Mouse (Mus musculus) stomach, embryonic 15.5 days (tissue): Measurements from ENCODE around the gene Unc93b1. TPM values are rescaled to one million over a fixed set of nuclear protein-coding genes. Genes with fewer than 3 reads are reported as not detected.

Experiments used
- ATAC-seq: fragments of 200-750 bp; cut with Nextera tagmentation; 2 replicates; pipeline ENCODE4 v1.8.0; 2017; ENCODE audit warnings: low read depth, moderate number of reproducible peaks, moderate TSS enrichment; ENCODE audit not compliant: insufficient read depth, low FRiP score
- H3K27ac ChIP-seq: fragments of 300-500 bp; sonication (generic); 2 replicates; pipeline ENCODE4 v1.5.1; 2015; ENCODE audit warnings: mild to moderate bottlenecking, inconsistent platforms
- H3K27me3 ChIP-seq: fragments of 300-500 bp; sonication (generic); replicated peaks from 2 replicates; pipeline ENCODE4 v1.6.1; 2015; ENCODE audit warnings: inconsistent platforms
- H3K36me3 ChIP-seq: fragments of 300-500 bp; sonication (generic); 2 replicates; pipeline ENCODE4 v1.6.1; 2015; ENCODE audit warnings: inconsistent platforms
- H3K4me1 ChIP-seq: fragments of 300-500 bp; sonication (generic); 2 replicates; pipeline ENCODE4 v1.6.1; 2015; ENCODE audit warnings: inconsistent platforms
- H3K4me2 ChIP-seq: fragments of 300-500 bp; sonication (generic); 2 replicates; pipeline ENCODE4 v1.6.1; 2015; ENCODE audit warnings: mild to moderate bottlenecking, inconsistent platforms
- H3K4me3 ChIP-seq: fragments of 300-500 bp; sonication (generic); replicated peaks from 2 replicates; pipeline ENCODE4 v1.5.1; 2015; ENCODE audit warnings: inconsistent platforms
- H3K9ac ChIP-seq: fragments of 300-500 bp; sonication (generic); 2 replicates; pipeline ENCODE4 v1.6.1; 2015; ENCODE audit warnings: inconsistent platforms
- H3K9me3 ChIP-seq: fragments of 300-500 bp; sonication (generic); 2 replicates; pipeline ENCODE4 v1.6.1; 2016; ENCODE audit warnings: inconsistent platforms
- WGBS: fragments of 180-500 bp; shearing (Covaris S2); methylation state at CpG from one replicate; pipeline ENCODE4 v1.1.7; 2015; 5-methylcytosine and 5-hydroxymethylcytosine counted together
- polyA plus RNA-seq: library from polyadenylated mRNA; unstranded; fragments of >200 nt; fragmentation: Nextera tagmentation; extraction: Ambion mirVana; gene quantifications from 2 replicates; pipeline ENCODE4 v1.2.1, GENCODE M21; 2015

Unc93b1 gene
- polyA plus RNA-seq: 21.4 and 22.2 TPM in 2 replicates

- H3K4me1 ChIP-seq: peaks cover 20% of the 10 kb centered on the region
- peak within 1 kb of the TSS; percentile 91 for H3K4me2 ChIP-seq
- H3K36me3 ChIP-seq: no peaks in the 10 kb centered on the region
- H3K9me3 ChIP-seq: no peaks in the 10 kb centered on the region
- WGBS: 7% methylated on average over 42 of the region's 42 CpGs
- peak within 1 kb of the TSS; percentile 51 for H3K4me3 ChIP-seq
- 0 out of 2 replicates have a peak within 1 kb of the TSS, but pooled peaks have one; percentile 31 for H3K27ac ChIP-seq
- H3K27me3 ChIP-seq: no peaks in the 10 kb centered on the region
- H3K9ac ChIP-seq: peak within 1 kb of the TSS; percentile 38
- peak; percentile 80 for ATAC-seq
Observed at GRCm38 (mm10) chr19:3935032-3935895, at the start of gene Unc93b1. Unc93b1 (plus strand) TSS chr19:3935186.

DNA sequence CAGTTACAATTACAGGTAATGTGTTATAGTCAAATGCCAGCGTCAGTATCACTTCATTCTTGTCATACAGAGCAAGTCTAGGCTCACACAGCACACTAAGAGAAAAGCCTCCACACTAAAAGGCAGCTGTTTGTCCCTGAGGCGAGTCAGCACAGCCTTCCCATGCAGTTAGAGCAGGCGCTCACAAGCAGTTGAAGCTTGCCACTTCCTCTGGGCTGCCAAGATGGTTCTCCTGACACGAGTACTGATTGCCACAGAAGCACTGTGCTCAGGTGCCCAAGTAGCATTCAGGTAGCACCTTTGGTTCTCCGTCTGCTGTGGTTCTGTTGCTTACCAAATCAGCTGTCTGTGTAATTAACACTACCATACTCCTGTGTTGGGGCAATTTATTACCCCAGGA lies 45.9 kb upstream of the Unc93b1 start:
- no peaks in the 10 kb centered on the region for H3K27me3 ChIP-seq
- no peak overlapping the region for H3K4me2 ChIP-seq
- H3K27ac ChIP-seq: no peak overlapping the region
- H3K36me3 ChIP-seq: peaks cover 25% of the 10 kb centered on the region
- no peak overlapping the region for H3K4me3 ChIP-seq
- ATAC-seq: no peak
- no peaks in the 10 kb centered on the region for H3K9me3 ChIP-seq
- WGBS: 88% methylated on average over 5 of the region's 5 CpGs
- no peak overlapping the region for H3K9ac ChIP-seq
- H3K4me1 ChIP-seq: no peaks in the 10 kb centered on the region

DNA sequence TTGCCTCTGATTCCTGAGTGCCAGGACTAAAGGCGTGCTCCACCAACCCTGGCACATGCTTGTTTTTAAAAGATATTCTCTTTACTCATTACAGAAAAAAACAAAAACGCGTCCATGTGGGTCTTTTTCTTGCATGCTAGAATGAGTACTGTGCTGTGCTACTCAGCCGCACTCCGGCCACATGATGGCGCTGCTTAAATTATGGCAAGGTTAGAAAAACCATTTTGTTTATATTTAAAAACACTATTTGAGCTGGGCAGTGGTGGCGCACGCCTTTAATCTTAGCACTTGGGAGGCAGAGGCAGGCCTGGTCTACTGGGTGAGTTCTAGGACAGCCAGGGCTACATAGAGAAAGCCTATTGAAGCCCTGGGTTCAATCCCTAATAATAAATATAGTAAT lies 44.8 kb upstream of the Unc93b1 start:
- no peak overlapping the region for H3K9ac ChIP-seq
- H3K36me3 ChIP-seq: peaks cover 27% of the 10 kb centered on the region
- no peaks in the 10 kb centered on the region for H3K27me3 ChIP-seq
- H3K4me1 ChIP-seq: no peaks in the 10 kb centered on the region
- no peak overlapping the region for H3K4me3 ChIP-seq
- H3K9me3 ChIP-seq: no peaks in the 10 kb centered on the region
- WGBS: 76% methylated on average over 8 of the region's 8 CpGs
- H3K4me2 ChIP-seq: no peak overlapping the region
- no peak overlapping the region for H3K27ac ChIP-seq
- no peak for ATAC-seq

GRCm38 (mm10) chr19:3893545-3894116 lies 41.4 kb upstream of the Unc93b1 start:
- ATAC-seq: no peak
- Histone ChIP-seq H3K4me1 (no peaks in the 10 kb centered on the region), H3K27me3 (no peaks in the 10 kb centered on the region), H3K4me3 (no peak overlapping the region), H3K36me3 (peaks cover 37% of the 10 kb centered on the region), H3K9ac (no peak overlapping the region), H3K27ac (no peak overlapping the region), H3K4me2 (no peak overlapping the region), H3K9me3 (no peaks in the 10 kb centered on the region)
- WGBS: 84% methylated on average over 4 of the region's 4 CpGs

- no peak overlapping the region for H3K9ac ChIP-seq
- H3K9me3 ChIP-seq: no peaks in the 10 kb centered on the region
- no peak overlapping the region for H3K27ac ChIP-seq
- no peak for ATAC-seq
- no peak overlapping the region for H3K4me2 ChIP-seq
- H3K4me3 ChIP-seq: no peak overlapping the region
- peaks cover 33% of the 10 kb centered on the region for H3K36me3 ChIP-seq
- H3K4me1 ChIP-seq: no peaks in the 10 kb centered on the region
- H3K27me3 ChIP-seq: no peaks in the 10 kb centered on the region
- WGBS: 81% methylated on average over 2 of the region's 2 CpGs
Observed at GRCm38 (mm10) chr19:3894294-3894693, 40.7 kb upstream of the Unc93b1 start.

DNA sequence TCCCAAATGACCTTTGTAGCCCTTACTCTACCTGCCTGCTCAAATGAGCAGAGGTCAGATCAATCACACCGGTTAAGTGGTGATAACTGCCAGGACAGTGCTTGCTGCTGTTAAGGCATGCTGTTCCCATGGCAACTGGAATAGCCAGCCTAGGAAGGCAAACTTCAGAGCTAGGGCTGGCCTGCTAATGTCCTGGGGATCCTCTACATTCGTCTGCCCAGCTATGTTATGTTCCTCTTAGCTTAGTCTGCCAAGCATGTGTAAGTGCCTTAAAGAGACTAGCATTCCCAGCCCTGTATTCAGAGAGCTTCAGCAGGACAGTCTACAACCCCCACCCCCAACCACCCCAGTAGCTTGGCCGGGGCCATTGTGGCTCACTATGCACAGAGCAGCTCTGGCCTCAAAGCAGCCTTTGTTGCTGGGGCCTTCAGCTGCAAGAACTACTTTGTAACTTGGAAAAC lies 39.8 kb upstream of the Unc93b1 start:
- Histone ChIP-seq H3K4me3 (no peak overlapping the region), H3K4me2 (no peak overlapping the region), H3K27ac (no peak overlapping the region), H3K27me3 (no peaks in the 10 kb centered on the region), H3K9ac (no peak overlapping the region), H3K4me1 (no peaks in the 10 kb centered on the region), H3K9me3 (no peaks in the 10 kb centered on the region), H3K36me3 (peaks cover 34% of the 10 kb centered on the region)
- ATAC-seq: no peak
- 32% methylated on average over 3 of the region's 3 CpGs for WGBS

DNA sequence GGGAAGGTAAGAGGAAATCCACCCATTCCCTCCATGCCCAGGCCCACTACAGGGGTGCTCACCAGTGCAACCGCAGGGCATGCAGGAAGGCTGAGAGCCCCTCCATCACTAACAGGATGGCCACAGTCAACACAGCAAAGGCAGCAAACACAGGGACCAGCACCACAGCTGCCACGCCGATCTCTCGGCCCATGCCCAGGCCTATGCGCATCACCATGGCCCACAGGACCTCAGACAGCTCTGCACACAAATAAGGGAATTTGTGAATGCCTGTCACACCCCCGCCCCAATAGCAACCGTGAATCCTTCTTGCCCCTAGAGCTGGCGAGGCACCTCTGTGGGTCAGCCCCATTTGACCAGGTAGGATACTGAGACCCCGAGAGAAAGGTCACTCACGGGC lies 38.8 kb upstream of the Unc93b1 start:
- Histone ChIP-seq H3K4me3 (no peak overlapping the region), H3K27ac (no peak overlapping the region), H3K4me1 (no peaks in the 10 kb centered on the region), H3K9me3 (no peaks in the 10 kb centered on the region), H3K4me2 (no peak overlapping the region), H3K27me3 (no peaks in the 10 kb centered on the region), H3K36me3 (peaks cover 27% of the 10 kb centered on the region), H3K9ac (no peak overlapping the region)
- WGBS: 92% methylated on average over 10 of the region's 10 CpGs
- no peak for ATAC-seq

- Histone ChIP-seq H3K36me3 (peaks cover 30% of the 10 kb centered on the region), H3K9me3 (no peaks in the 10 kb centered on the region), H3K27me3 (no peaks in the 10 kb centered on the region), H3K27ac (no peak overlapping the region), H3K9ac (no peak overlapping the region), H3K4me2 (no peak overlapping the region), H3K4me1 (no peaks in the 10 kb centered on the region), H3K4me3 (no peak overlapping the region)
- 88% methylated on average over 5 of the region's 5 CpGs for WGBS
- no peak for ATAC-seq
Observed at GRCm38 (mm10) chr19:3897557-3897956, 37.4 kb upstream of the Unc93b1 start.

DNA sequence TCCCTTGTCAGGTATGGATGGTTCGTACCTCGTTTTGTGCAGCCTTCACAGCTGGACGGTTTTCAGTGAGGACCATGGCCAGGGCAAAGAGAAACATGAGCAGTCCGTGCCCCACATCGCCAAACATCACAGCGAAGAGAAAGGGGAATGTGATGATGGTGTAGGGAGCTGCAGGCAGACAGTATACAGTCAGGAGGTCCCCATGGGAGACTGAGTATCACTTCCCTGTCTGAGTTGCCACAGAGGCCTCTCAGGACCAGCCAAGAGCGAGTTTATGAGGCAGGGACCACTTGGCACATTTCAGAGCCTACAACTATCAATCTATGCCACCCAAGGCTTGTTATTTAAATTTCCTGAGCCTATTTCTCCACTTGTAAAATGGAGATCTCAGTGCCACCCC lies 36.0 kb upstream of the Unc93b1 start:
- H3K9ac ChIP-seq: no peak overlapping the region
- no peak for ATAC-seq
- H3K27me3 ChIP-seq: no peaks in the 10 kb centered on the region
- no peaks in the 10 kb centered on the region for H3K4me1 ChIP-seq
- no peaks in the 10 kb centered on the region for H3K9me3 ChIP-seq
- no peak overlapping the region for H3K4me3 ChIP-seq
- no peak overlapping the region for H3K27ac ChIP-seq
- H3K4me2 ChIP-seq: no peak overlapping the region
- H3K36me3 ChIP-seq: peaks cover 25% of the 10 kb centered on the region
- 84% methylated on average over 7 of the region's 7 CpGs for WGBS

DNA sequence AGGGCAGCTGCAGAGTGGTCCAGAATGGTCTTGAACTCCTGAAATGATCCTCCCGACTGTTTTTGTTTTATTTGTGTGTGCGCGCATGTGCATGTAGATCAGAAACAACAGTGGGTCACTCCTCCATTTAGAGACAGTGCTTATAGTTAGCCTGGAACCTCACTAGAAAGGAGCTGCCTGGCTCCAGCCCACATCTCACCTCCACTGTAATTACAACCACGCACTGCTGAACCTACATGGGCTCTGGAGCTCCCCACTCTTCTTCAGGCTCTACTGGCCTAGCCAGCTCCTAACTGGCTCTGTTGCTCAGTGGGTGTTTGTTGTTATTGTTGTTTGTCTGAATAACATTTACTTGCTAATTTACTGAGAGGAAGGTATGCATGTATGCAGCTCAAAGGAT lies 35.4 kb upstream of the Unc93b1 start:
- Histone ChIP-seq H3K9me3 (no peaks in the 10 kb centered on the region), H3K36me3 (peaks cover 28% of the 10 kb centered on the region), H3K27ac (no peak overlapping the region), H3K9ac (no peak overlapping the region), H3K4me2 (no peak overlapping the region), H3K4me3 (no peak overlapping the region), H3K27me3 (no peaks in the 10 kb centered on the region), H3K4me1 (peaks cover 6% of the 10 kb centered on the region; the same call in 1 of the 2 replicates)
- 92% methylated on average over 4 of the region's 4 CpGs for WGBS
- ATAC-seq: no peak

DNA sequence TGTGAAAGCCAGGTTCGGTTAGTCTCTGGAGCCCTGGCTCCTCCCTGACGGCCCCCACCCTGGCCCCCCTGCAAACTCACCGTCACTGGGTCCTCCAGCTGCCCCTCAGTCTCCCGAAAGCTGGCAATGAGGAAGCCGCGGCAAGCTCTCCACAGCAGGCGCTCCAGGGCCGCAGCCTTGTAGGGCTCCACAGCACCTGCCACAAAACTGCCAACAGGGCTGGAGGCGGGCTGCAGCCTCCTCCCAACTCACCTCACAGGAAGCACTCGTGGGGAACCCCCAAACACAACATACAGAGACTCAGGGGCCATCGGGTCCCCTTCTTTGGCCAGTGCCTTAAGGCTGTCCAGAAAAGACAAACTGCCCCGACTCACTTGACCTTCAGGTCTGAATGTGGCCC lies 32.0 kb upstream of the Unc93b1 start:
- Histone ChIP-seq H3K9me3 (no peaks in the 10 kb centered on the region), H3K27me3 (no peaks in the 10 kb centered on the region), H3K36me3 (peaks cover 16% of the 10 kb centered on the region), H3K4me1 (peaks cover 32% of the 10 kb centered on the region), H3K27ac (no peak overlapping the region), H3K4me3 (no peak overlapping the region), H3K4me2 (no peak overlapping the region), H3K9ac (no peak overlapping the region)
- no peak for ATAC-seq
- WGBS: 85% methylated on average over 12 of the region's 12 CpGs

- Histone ChIP-seq H3K4me3 (no peak overlapping the region), H3K9me3 (no peaks in the 10 kb centered on the region), H3K9ac (no peak overlapping the region), H3K27ac (no peak overlapping the region), H3K4me1 (peaks cover 34% of the 10 kb centered on the region), H3K27me3 (no peaks in the 10 kb centered on the region), H3K36me3 (peaks cover 20% of the 10 kb centered on the region), H3K4me2 (no peak overlapping the region)
- ATAC-seq: no peak
- WGBS: 78% methylated on average over 25 of the region's 25 CpGs
Observed at GRCm38 (mm10) chr19:3903648-3904362, 31.2 kb upstream of the Unc93b1 start.
